Mouse (Mus musculus): Measurements from ENCODE around the gene Thnsl1. TPM values are rescaled to one million over a fixed set of nuclear protein-coding genes. Genes with fewer than 3 reads are reported as not detected.
A peak's percentile ranks its signal among the peaks of the same experiment; 100 is the strongest.
"Not testable (repeated sequence)": the region's sequence is repeated elsewhere in the genome, so short reads cannot be mapped to it uniquely, and the experiment has no call there.

Gene Thnsl1
- total RNA-seq, 2 experiments from 2014 or later: 4.6 to 8.9 TPM

DNA sequence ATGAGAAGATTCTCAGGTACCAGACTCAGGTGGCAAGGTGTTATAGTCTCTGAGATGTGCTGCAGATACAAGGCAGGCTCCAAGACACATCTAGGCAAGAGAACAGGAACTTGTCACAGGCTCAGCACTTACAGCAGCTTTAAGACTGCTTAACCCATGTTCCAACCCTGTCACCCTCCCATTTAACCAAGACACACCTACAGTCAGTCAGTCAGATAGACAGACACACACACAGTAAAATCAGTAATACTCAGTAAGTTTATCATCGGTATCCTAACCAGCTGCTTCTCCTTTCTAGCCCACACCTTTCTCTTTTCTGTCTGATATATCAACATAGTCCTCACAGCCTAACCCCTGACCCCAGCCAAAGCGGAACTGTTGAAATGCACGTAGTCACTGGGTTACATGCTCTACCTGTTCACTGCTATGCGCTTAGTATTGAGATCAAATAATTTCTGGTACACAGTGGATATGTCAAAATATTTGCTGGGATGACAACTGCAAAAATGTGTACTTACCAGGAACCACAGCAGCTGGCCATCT is 30.4 kb downstream of the Thnsl1 start:
- no peak for DNase-seq

DNA sequence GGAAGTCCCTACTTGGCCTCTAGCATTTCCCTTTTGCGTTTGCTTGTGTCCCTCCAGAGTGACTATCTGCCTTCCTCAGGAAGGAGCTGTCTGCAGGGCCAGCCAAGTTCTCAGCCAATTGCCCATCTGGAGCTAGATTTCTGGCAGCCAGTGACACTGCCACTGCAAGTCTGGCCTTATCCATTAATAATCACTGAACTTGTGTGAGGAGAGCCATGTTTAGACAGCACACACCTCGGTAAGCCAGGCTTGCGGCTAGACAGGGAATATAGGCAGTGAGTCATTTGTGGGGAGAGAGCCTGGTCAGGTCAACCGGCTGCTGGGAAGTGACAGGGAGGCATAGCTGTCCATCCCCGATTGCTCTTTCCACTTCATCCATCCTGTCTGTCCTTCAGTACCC is 31.3 kb downstream of the Thnsl1 start:
- DNase-seq: no peak

GRCm38 (mm10) chr2:21244104-21244503 is 38.6 kb downstream of the Thnsl1 start:
- DNase-seq: not testable (repeated sequence)

- DNase-seq: no peak
These were observed 39.5 kb downstream of the Thnsl1 start for GRCm38 (mm10) chr2:21244986-21245385.

GRCm38 (mm10) chr2:21245477-21246102 is 40.1 kb downstream of the Thnsl1 start:
- no peak for DNase-seq

GRCm38 (mm10) chr2:21253644-21254043 is 48.1 kb downstream of the Thnsl1 start:
- no peak for DNase-seq

DNA sequence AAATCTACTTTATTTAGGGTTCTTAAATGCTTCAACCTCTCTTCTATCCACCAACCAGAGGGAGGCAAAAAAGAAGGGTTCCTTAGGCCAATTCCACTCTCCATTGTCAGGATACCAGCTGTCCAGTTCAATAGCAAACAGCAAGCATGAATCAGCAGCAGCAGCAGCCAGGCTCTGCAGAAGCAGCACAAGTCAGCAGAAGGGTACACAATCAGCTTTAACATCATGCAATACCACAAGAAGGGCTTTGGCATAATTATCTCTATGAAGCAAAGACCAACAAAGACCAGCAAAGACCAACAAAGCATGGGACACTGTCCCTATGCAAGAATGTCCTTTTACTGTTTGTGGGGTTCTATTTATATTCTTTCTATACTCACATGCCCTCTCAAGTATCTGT is 48.8 kb downstream of the Thnsl1 start:
- DNase-seq: no peak

DNA sequence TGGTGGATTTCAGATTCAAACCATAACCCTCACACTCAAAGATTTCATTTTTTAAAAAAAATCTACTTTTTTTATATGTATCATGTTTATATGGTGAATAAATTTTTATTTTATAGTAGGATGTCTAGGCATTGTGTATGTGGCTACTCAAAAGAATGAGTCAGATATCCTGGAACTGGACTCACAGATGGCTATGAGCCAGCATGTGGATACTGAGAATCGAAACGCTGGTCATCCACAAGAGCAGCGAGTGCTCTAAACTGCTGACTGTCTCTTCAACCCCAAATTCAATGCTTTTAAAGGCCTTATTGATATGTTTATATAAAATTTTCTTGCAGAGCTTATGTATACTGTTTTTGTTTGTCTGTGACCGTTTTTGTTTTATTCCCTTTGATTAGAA is 52.8 kb downstream of the Thnsl1 start:
- peak; percentile 25 to 39 for DNase-seq

DNA sequence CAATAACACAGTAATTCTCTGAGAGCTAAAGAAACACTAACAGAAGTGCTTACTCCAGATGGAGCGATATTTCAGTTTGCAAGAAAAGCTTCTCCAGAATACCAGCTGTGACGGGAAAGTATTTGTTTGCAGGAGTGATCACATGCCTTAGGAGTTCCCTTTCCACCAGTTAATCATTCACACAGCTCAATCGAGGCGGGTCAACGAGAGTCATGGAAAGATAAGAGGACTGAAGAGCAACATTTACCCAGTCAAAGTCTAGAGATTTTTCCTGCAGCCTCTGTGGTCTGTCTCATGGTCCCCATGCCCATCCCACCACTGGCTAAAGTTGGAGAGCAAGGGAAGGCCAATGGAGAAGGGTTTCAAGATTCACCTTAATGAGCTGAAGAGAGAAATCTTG is 53.6 kb downstream of the Thnsl1 start:
- no peak for DNase-seq

DNA sequence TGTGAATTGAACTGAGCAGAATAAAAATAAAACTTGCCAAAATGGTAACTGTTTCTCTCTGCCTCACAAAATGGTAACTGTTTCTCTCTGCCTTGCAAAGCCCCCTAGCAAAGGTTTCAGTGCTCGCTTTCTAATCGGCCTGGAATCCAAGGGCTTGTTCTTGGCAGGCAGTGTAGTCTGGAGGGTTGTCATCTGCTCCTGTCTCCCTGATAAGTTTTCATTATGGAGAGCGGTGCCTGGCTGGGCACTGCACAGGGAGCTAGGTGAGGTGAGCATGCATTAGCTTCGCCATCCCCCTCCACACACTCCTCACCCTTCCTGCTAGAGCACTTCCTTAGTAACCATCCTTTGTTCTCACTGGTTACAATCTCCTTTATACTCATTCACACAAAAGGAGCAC is 54.5 kb downstream of the Thnsl1 start:
- DNase-seq: no peak

DNA sequence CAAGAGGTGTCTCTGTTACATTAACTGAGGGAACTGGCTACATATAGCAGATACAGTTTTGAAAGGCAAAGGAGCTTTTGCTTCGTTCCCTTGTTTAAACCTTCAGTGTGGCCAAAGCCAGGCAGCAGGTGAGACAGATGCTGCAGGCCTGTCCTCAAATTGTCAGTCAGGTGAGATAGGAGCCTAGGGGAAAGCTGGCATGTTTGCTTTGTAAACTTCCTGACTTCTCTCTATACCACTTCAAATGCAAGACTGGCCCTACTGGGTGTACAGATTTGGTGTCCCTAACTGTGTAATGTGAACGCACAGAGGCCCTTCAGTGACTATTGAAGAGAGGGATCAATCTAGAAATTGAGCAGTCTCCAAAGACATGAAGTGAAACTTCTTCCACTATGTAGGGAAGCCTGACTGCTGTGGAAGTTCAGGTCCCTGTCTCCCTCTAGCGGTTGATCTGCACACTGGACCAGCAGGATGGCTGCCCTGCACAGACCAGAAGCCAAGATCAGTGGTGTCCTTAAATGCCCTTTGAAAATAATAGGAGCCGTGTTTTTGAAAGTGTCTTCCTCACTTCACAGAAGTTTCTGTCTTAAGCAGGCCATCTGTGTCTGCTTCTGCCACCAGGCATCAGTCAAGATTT is 56.0 kb downstream of the Thnsl1 start:
- peak; percentile 58 to 75 for DNase-seq

DNA sequence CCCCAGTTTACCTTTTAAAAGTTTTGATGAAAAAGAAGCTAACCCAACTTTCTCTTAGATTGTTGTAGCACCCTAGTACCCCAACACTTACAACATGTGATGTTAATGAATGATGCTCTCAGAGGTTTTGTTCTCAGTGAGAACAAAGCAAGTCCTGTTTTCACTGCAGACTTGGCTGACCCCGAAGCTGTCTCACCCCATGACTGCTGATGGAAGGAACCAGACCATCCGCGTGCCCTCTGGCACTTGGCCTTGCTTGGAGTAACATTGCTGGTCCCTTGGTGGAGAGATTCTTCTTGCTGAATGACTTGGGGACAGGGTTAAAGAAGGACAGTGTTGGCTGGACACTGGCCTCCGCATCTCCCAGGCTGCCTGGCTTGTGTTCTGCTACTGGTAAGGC is 58.5 kb downstream of the Thnsl1 start:
- no peak for DNase-seq

Other genes starting within 250 kb of the Thnsl1 start
- gene Arhgap21, start 236.8 kb upstream of the Thnsl1 start, total RNA-seq (2021): 10 to 100 TPM; 77.6 to 88.4 TPM
- under 1 TPM; 0.63 TPM for gene Enkur, start 359 bp upstream of the Thnsl1 start, total RNA-seq (2021)
- gene Gpr158, start 161.8 kb downstream of the Thnsl1 start, total RNA-seq (2021): under 1 TPM; 0.66 to 0.86 TPM

All from adrenal gland, postnatal 36 days (tissue).